Mouse (Mus musculus): Measurements from ENCODE around the gene Dlgap1. TPM values are rescaled to one million over a fixed set of nuclear protein-coding genes. Genes with fewer than 3 reads are reported as not detected.

The Dlgap1 gene
- polyA plus RNA-seq, 1 experiment from 2014 or later, result 11.6 TPM

GRCm38 (mm10) chr17:70720766-70721165 is 751.9 kb downstream of the Dlgap1 start:
- H3K36me3 ChIP-seq (ENCODE audit: control insufficient read depth, insufficient read depth, low read length), result no peaks in the 10 kb centered on the region
- no peaks in the 10 kb centered on the region for H3K27me3 ChIP-seq (replicated peaks; ENCODE audit: control insufficient read depth, insufficient read depth, low read length)
- H3K4me2 ChIP-seq (ENCODE audit: low read length), result no peak overlapping the region
- no peak overlapping the region for H3K9ac ChIP-seq (ENCODE audit: low read length)
- no peak overlapping the region for H3K4me3 ChIP-seq (ENCODE audit: low read depth, low read length)
- no peak overlapping the region for H3K27ac ChIP-seq (ENCODE audit: low read depth, low read length)
- no peaks in the 10 kb centered on the region for H3K9me3 ChIP-seq (replicated peaks; ENCODE audit: control insufficient read depth, low read length)
- peak; percentile 25 for DNase-seq (ENCODE audit: low spot score)
- 30% methylated on average over 8 of the region's 8 CpGs for WGBS
- ATAC-seq, result no peak
- H3K4me1 ChIP-seq (ENCODE audit: control insufficient read depth, insufficient read depth, low read length), result no peaks in the 10 kb centered on the region

GRCm38 (mm10) chr17:70722146-70722545 is 753.3 kb downstream of the Dlgap1 start:
- no peaks in the 10 kb centered on the region for H3K27me3 ChIP-seq (replicated peaks; ENCODE audit: control insufficient read depth, insufficient read depth, low read length)
- WGBS, result 92% methylated on average over 3 of the region's 3 CpGs

GRCm38 (mm10) chr17:70728719-70729281 is 759.9 kb downstream of the Dlgap1 start:
- DNase-seq (ENCODE audit: low spot score) (no peak), ATAC-seq (no peak)
- no peak overlapping the region for H3K27ac ChIP-seq (ENCODE audit: low read depth, low read length)
- H3K36me3 ChIP-seq (ENCODE audit: control insufficient read depth, insufficient read depth, low read length), result no peaks in the 10 kb centered on the region
- H3K9me3 ChIP-seq (replicated peaks; ENCODE audit: control insufficient read depth, low read length), result no peaks in the 10 kb centered on the region
- no peaks in the 10 kb centered on the region for H3K27me3 ChIP-seq (replicated peaks; ENCODE audit: control insufficient read depth, insufficient read depth, low read length)
- H3K4me1 ChIP-seq (ENCODE audit: control insufficient read depth, insufficient read depth, low read length), result no peaks in the 10 kb centered on the region
- H3K4me2 ChIP-seq (ENCODE audit: low read length), result no peak overlapping the region
- no peak overlapping the region for H3K9ac ChIP-seq (ENCODE audit: low read length)
- 93% methylated on average over 5 of the region's 5 CpGs for WGBS
- H3K4me3 ChIP-seq (ENCODE audit: low read depth, low read length), result no peak overlapping the region

More at GRCm38 (mm10) chr17:70722146-70722545, 753.3 kb downstream of the Dlgap1 start:
- ATAC-seq (no peak), DNase-seq (ENCODE audit: low spot score) (no peak)
- Histone ChIP-seq H3K9me3 (replicated peaks; ENCODE audit: control insufficient read depth, low read length) (no peaks in the 10 kb centered on the region), H3K36me3 (ENCODE audit: control insufficient read depth, insufficient read depth, low read length) (no peaks in the 10 kb centered on the region), H3K4me1 (ENCODE audit: control insufficient read depth, insufficient read depth, low read length) (no peaks in the 10 kb centered on the region), H3K9ac (ENCODE audit: low read length) (no peak overlapping the region), H3K4me3 (ENCODE audit: low read depth, low read length) (no peak overlapping the region), H3K27ac (ENCODE audit: low read depth, low read length) (no peak overlapping the region), H3K4me2 (ENCODE audit: low read length) (no peak overlapping the region)

GRCm38 (mm10) chr17:70734728-70735127 is 765.9 kb downstream of the Dlgap1 start:
- 91% methylated on average over 3 of the region's 3 CpGs for WGBS
- Histone ChIP-seq H3K4me3 (ENCODE audit: low read depth, low read length) (no peak overlapping the region), H3K9ac (ENCODE audit: low read length) (no peak overlapping the region), H3K4me2 (ENCODE audit: low read length) (no peak overlapping the region), H3K27ac (ENCODE audit: low read depth, low read length) (no peak overlapping the region), H3K36me3 (ENCODE audit: control insufficient read depth, insufficient read depth, low read length) (no peaks in the 10 kb centered on the region), H3K27me3 (replicated peaks; ENCODE audit: control insufficient read depth, insufficient read depth, low read length) (no peaks in the 10 kb centered on the region), H3K9me3 (replicated peaks; ENCODE audit: control insufficient read depth, low read length) (no peaks in the 10 kb centered on the region), H3K4me1 (ENCODE audit: control insufficient read depth, insufficient read depth, low read length) (peaks cover 11% of the 10 kb centered on the region; the same call in 1 of the 2 replicates)
- ATAC-seq (no peak), DNase-seq (ENCODE audit: low spot score) (no peak)

GRCm38 (mm10) chr17:70735396-70735795 is 766.5 kb downstream of the Dlgap1 start:
- Histone ChIP-seq H3K4me1 (ENCODE audit: control insufficient read depth, insufficient read depth, low read length) (peaks cover 11% of the 10 kb centered on the region; the same call in 1 of the 2 replicates), H3K9me3 (replicated peaks; ENCODE audit: control insufficient read depth, low read length) (no peaks in the 10 kb centered on the region), H3K4me2 (ENCODE audit: low read length) (no peak overlapping the region), H3K4me3 (ENCODE audit: low read depth, low read length) (no peak overlapping the region), H3K27me3 (replicated peaks; ENCODE audit: control insufficient read depth, insufficient read depth, low read length) (no peaks in the 10 kb centered on the region), H3K27ac (ENCODE audit: low read depth, low read length) (no peak overlapping the region), H3K36me3 (ENCODE audit: control insufficient read depth, insufficient read depth, low read length) (no peaks in the 10 kb centered on the region), H3K9ac (ENCODE audit: low read length) (no peak overlapping the region)
- 79% methylated on average over 3 of the region's 3 CpGs for WGBS
- no peak for ATAC-seq
- no peak for DNase-seq (ENCODE audit: low spot score)

GRCm38 (mm10) chr17:70737424-70737823 is 768.6 kb downstream of the Dlgap1 start:
- Histone ChIP-seq H3K9me3 (replicated peaks; ENCODE audit: control insufficient read depth, low read length) (no peaks in the 10 kb centered on the region), H3K9ac (ENCODE audit: low read length) (no peak overlapping the region), H3K36me3 (ENCODE audit: control insufficient read depth, insufficient read depth, low read length) (no peaks in the 10 kb centered on the region), H3K27ac (ENCODE audit: low read depth, low read length) (no peak overlapping the region), H3K27me3 (replicated peaks; ENCODE audit: control insufficient read depth, insufficient read depth, low read length) (no peaks in the 10 kb centered on the region), H3K4me2 (ENCODE audit: low read length) (peak overlapping the region; percentile 55), H3K4me1 (ENCODE audit: control insufficient read depth, insufficient read depth, low read length) (peaks cover 11% of the 10 kb centered on the region; the same call in 1 of the 2 replicates), H3K4me3 (ENCODE audit: low read depth, low read length) (no peak overlapping the region)
- ATAC-seq (peak; percentile 70), DNase-seq (ENCODE audit: low spot score) (peak; percentile 76)
- 3% methylated on average over 6 of the region's 6 CpGs for WGBS

- no peak overlapping the region for H3K27ac ChIP-seq (ENCODE audit: low read depth, low read length)
Measured at GRCm38 (mm10) chr17:70738168-70738854, 769.4 kb downstream of the Dlgap1 start.

GRCm38 (mm10) chr17:70739346-70739745 is 770.5 kb downstream of the Dlgap1 start:
- H3K9me3 ChIP-seq (replicated peaks; ENCODE audit: control insufficient read depth, low read length), result no peaks in the 10 kb centered on the region
- H3K27ac ChIP-seq (ENCODE audit: low read depth, low read length), result no peak overlapping the region
- H3K4me1 ChIP-seq (ENCODE audit: control insufficient read depth, insufficient read depth, low read length), result peaks cover 11% of the 10 kb centered on the region; the same call in 1 of the 2 replicates
- no peak overlapping the region for H3K4me2 ChIP-seq (ENCODE audit: low read length)
- no peak overlapping the region for H3K9ac ChIP-seq (ENCODE audit: low read length)
- 85% methylated on average over 6 of the region's 6 CpGs for WGBS
- no peak overlapping the region for H3K4me3 ChIP-seq (ENCODE audit: low read depth, low read length)
- no peaks in the 10 kb centered on the region for H3K36me3 ChIP-seq (ENCODE audit: control insufficient read depth, insufficient read depth, low read length)
- ATAC-seq (no peak), DNase-seq (ENCODE audit: low spot score) (no peak)
- H3K27me3 ChIP-seq (replicated peaks; ENCODE audit: control insufficient read depth, insufficient read depth, low read length), result no peaks in the 10 kb centered on the region

More at GRCm38 (mm10) chr17:70738168-70738854, 769.4 kb downstream of the Dlgap1 start:
- Histone ChIP-seq H3K4me1 (ENCODE audit: control insufficient read depth, insufficient read depth, low read length) (peaks cover 11% of the 10 kb centered on the region; the same call in 1 of the 2 replicates), H3K9me3 (replicated peaks; ENCODE audit: control insufficient read depth, low read length) (no peaks in the 10 kb centered on the region), H3K27me3 (replicated peaks; ENCODE audit: control insufficient read depth, insufficient read depth, low read length) (no peaks in the 10 kb centered on the region), H3K9ac (ENCODE audit: low read length) (0 out of 2 replicates have a peak overlapping the region, but pooled peaks have one; percentile 10), H3K4me2 (ENCODE audit: low read length) (peak overlapping the region; percentile 55), H3K4me3 (ENCODE audit: low read depth, low read length) (peak overlapping the region; percentile 14; the same call in 1 of the 2 replicates), H3K36me3 (ENCODE audit: control insufficient read depth, insufficient read depth, low read length) (no peaks in the 10 kb centered on the region)
- peak; percentile 93 for ATAC-seq
- DNase-seq (ENCODE audit: low spot score), result peak; percentile 91
- 4% methylated on average over 17 of the region's 17 CpGs for WGBS

- 90% methylated on average over 1 of the region's 1 CpGs for WGBS
- H3K27me3 ChIP-seq (replicated peaks; ENCODE audit: control insufficient read depth, insufficient read depth, low read length), result no peaks in the 10 kb centered on the region
- H3K4me3 ChIP-seq (ENCODE audit: low read depth, low read length), result no peak overlapping the region
Measured at GRCm38 (mm10) chr17:70741696-70742095, 772.8 kb downstream of the Dlgap1 start.

More at GRCm38 (mm10) chr17:70741696-70742095, 772.8 kb downstream of the Dlgap1 start:
- H3K36me3 ChIP-seq (ENCODE audit: control insufficient read depth, insufficient read depth, low read length), result no peaks in the 10 kb centered on the region
- peaks cover 11% of the 10 kb centered on the region for H3K4me1 ChIP-seq (ENCODE audit: control insufficient read depth, insufficient read depth, low read length)
- H3K9ac ChIP-seq (ENCODE audit: low read length), result no peak overlapping the region
- no peaks in the 10 kb centered on the region for H3K9me3 ChIP-seq (replicated peaks; ENCODE audit: control insufficient read depth, low read length)
- no peak for DNase-seq (ENCODE audit: low spot score)
- H3K27ac ChIP-seq (ENCODE audit: low read depth, low read length), result no peak overlapping the region
- ATAC-seq, result no peak
- no peak overlapping the region for H3K4me2 ChIP-seq (ENCODE audit: low read length)
